Mouse (Mus musculus): Measurements from ENCODE around the gene Son. TPM values are rescaled to one million over a fixed set of nuclear protein-coding genes. Genes with fewer than 3 reads are reported as not detected.

The Son gene
- total and polyA plus RNA-seq, 3 experiments: 93.6 to 182 (median 157) TPM

DNA sequence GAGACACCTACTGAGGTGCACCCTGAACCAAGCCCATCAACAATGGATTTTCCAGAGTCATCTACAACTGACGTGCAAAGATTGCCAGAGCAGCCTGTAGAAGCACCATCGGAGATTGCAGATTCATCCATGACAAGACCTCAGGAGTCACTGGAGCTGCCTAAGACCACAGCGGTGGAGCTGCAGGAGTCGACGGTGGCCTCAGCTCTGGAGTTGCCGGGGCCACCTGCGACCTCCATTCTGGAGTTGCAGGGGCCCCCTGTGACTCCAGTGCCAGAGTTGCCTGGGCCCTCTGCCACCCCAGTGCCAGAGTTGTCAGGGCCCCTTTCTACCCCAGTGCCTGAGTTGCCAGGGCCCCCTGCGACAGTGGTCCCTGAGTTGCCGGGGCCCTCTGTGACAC is 8.0 kb downstream of the Son start:
- Histone ChIP-seq H3K9me3 (replicated peaks; ENCODE audit: insufficient read depth, low read length) (no peaks in the 10 kb centered on the region), H3K4me3 (ENCODE audit: control insufficient read depth in 1 of 2, insufficient read depth in 1 of 2, low read depth in 2 of 2, low read length in 2 of 2) (no peak overlapping the region), H3K27me3 (ENCODE audit: control insufficient read depth in 1 of 2, insufficient read depth in 2 of 2, low read length in 2 of 2) (no peaks in the 10 kb centered on the region), H3K79me2 (ENCODE audit: control insufficient read depth, insufficient read depth, low read length, poor library complexity) (peaks cover 82% of the 10 kb centered on the region), H3K4me1 (ENCODE audit: control insufficient read depth in 1 of 2, insufficient read depth in 2 of 2, low read length in 2 of 2) (peaks cover 0 to 2% of the 10 kb centered on the region in 2 experiments; a peak in 3 of 4 replicates), H3K9ac (ENCODE audit: control insufficient read depth, low read depth, low read length, poor library complexity, severe bottlenecking) (no peak overlapping the region), H3K27ac (ENCODE audit: control insufficient read depth, low read depth, low read length) (no peak overlapping the region), H3K36me3 (ENCODE audit: control insufficient read depth in 1 of 2, insufficient read depth in 2 of 2, low read length in 2 of 2) (peaks cover 23 to 65% of the 10 kb centered on the region in 2 experiments)
- DNase-seq (ENCODE audit: low read depth, low spot score): no peak
- no peak for TF ChIP-seq JUND (IDR thresholded peaks at IDR 0.05; ENCODE audit: low read depth, low read length)
- TF ChIP-seq SIN3A (IDR thresholded peaks at IDR 0.05; ENCODE audit: low read length): no peak
- no peak for TF ChIP-seq NELFE (IDR thresholded peaks at IDR 0.05; ENCODE audit: low read depth, low read length)
- no peak for TF ChIP-seq TCF12 (IDR thresholded peaks at IDR 0.05; ENCODE audit: low read depth, low read length)
- TF ChIP-seq KAT2A (conservative IDR thresholded peaks at IDR 0.05; ENCODE audit: low read depth, low read length): no peak
- no peak for TF ChIP-seq MXI1 (IDR thresholded peaks at IDR 0.05; ENCODE audit: low read depth, low read length)
- no peak for TF ChIP-seq ZMIZ1 (IDR thresholded peaks at IDR 0.05; ENCODE audit: low read depth, low read length)
- TF ChIP-seq GATA1 (IDR thresholded peaks at IDR 0.05; ENCODE audit: low read depth, low read length): no peak
- no peak for TF ChIP-seq GABPA (IDR thresholded peaks at IDR 0.05; ENCODE audit: low read depth, low read length)
- TF ChIP-seq HCFC1 (IDR thresholded peaks at IDR 0.05; ENCODE audit: low read depth, low read length): no peak
- TF ChIP-seq POLR2AphosphoS2 (IDR thresholded peaks at IDR 0.05; ENCODE audit: low read length): no peak
- no peak for TF ChIP-seq MYB (IDR thresholded peaks at IDR 0.05; ENCODE audit: low read depth, low read length)

DNA sequence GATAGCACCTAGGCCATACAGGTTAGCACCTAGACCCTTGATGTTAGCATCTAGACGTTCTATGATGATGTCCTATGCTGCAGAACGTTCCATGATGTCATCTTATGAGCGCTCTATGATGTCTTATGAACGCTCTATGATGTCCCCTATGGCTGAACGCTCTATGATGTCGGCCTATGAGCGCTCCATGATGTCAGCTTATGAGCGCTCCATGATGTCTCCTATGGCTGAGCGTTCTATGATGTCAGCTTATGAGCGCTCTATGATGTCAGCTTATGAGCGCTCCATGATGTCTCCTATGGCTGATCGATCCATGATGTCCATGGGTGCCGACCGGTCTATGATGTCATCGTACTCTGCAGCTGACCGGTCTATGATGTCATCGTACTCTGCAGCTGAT is 10.0 kb downstream of the Son start:
- Histone ChIP-seq H3K79me2 (ENCODE audit: control insufficient read depth, insufficient read depth, low read length, poor library complexity) (peaks cover 74% of the 10 kb centered on the region), H3K27me3 (ENCODE audit: control insufficient read depth in 1 of 2, insufficient read depth in 2 of 2, low read length in 2 of 2) (no peaks in the 10 kb centered on the region), H3K36me3 (ENCODE audit: control insufficient read depth in 1 of 2, insufficient read depth in 2 of 2, low read length in 2 of 2) (peaks cover 10 to 64% of the 10 kb centered on the region in 2 experiments), H3K4me1 (ENCODE audit: control insufficient read depth in 1 of 2, insufficient read depth in 2 of 2, low read length in 2 of 2) (no peaks in the 10 kb centered on the region), H3K27ac (ENCODE audit: control insufficient read depth, low read depth, low read length) (no peak overlapping the region), H3K9ac (ENCODE audit: control insufficient read depth, low read depth, low read length, poor library complexity, severe bottlenecking) (no peak overlapping the region), H3K9me3 (replicated peaks; ENCODE audit: insufficient read depth, low read length) (no peaks in the 10 kb centered on the region), H3K4me3 (ENCODE audit: control insufficient read depth in 1 of 2, insufficient read depth in 1 of 2, low read depth in 2 of 2, low read length in 2 of 2) (no peak overlapping the region)
- no peak for TF ChIP-seq EP300 (IDR thresholded peaks at IDR 0.05; ENCODE audit: low read depth in 1 of 2, low read length in 2 of 2)
- no peak for TF ChIP-seq HCFC1 (IDR thresholded peaks at IDR 0.05; ENCODE audit: low read depth, low read length)
- no peak for TF ChIP-seq NRF1 (IDR thresholded peaks at IDR 0.05; ENCODE audit: insufficient read depth, low read depth, low read length, poor library complexity, severe bottlenecking)
- 0 out of 4 replicates have a peak, but pooled peaks of 1 of the 2 experiments have one; percentile 22 for TF ChIP-seq POLR2A (IDR thresholded peaks at IDR 0.05; ENCODE audit: control insufficient read depth in 1 of 2, insufficient read depth in 1 of 2, low read depth in 1 of 2, low read length in 2 of 2, poor library complexity in 1 of 2)
- no peak for TF ChIP-seq TCF12 (IDR thresholded peaks at IDR 0.05; ENCODE audit: low read depth, low read length)
- no peak for TF ChIP-seq KAT2A (conservative IDR thresholded peaks at IDR 0.05; ENCODE audit: low read depth, low read length)
- DNase-seq (ENCODE audit: low read depth, low spot score): no peak

- Histone ChIP-seq H3K79me2 (ENCODE audit: control insufficient read depth, insufficient read depth, low read length, poor library complexity) (peaks cover 71% of the 10 kb centered on the region), H3K9ac (ENCODE audit: control insufficient read depth, low read depth, low read length, poor library complexity, severe bottlenecking) (no peak overlapping the region), H3K36me3 (ENCODE audit: control insufficient read depth in 1 of 2, insufficient read depth in 2 of 2, low read length in 2 of 2) (peaks cover 6 to 65% of the 10 kb centered on the region in 2 experiments), H3K4me1 (ENCODE audit: control insufficient read depth in 1 of 2, insufficient read depth in 2 of 2, low read length in 2 of 2) (no peaks in the 10 kb centered on the region), H3K4me3 (ENCODE audit: control insufficient read depth in 1 of 2, insufficient read depth in 1 of 2, low read depth in 2 of 2, low read length in 2 of 2) (no peak overlapping the region), H3K27ac (ENCODE audit: control insufficient read depth, low read depth, low read length) (no peak overlapping the region), H3K9me3 (replicated peaks; ENCODE audit: insufficient read depth, low read length) (no peaks in the 10 kb centered on the region), H3K27me3 (ENCODE audit: control insufficient read depth in 1 of 2, insufficient read depth in 2 of 2, low read length in 2 of 2) (no peaks in the 10 kb centered on the region)
- TF ChIP-seq MAFK (IDR thresholded peaks at IDR 0.05; ENCODE audit: borderline replicate concordance, low read depth, low read length): no peak
- 0 out of 2 replicates have a peak, but pooled peaks have one; percentile 2 for TF ChIP-seq POLR2AphosphoS2 (IDR thresholded peaks at IDR 0.05; ENCODE audit: low read length)
- no peak for TF ChIP-seq TBP (IDR thresholded peaks at IDR 0.05; ENCODE audit: low read depth, low read length)
- DNase-seq (ENCODE audit: low read depth, low spot score): no peak
Measured at GRCm38 (mm10) chr16:91658471-91658870, 11.2 kb downstream of the Son start.

Measured in MEL (cell line).